Mouse (Mus musculus) adrenal gland, adult 18-20 months (tissue): ENCODE results near the gene Parpbp. TPM values are rescaled to one million over a fixed set of nuclear protein-coding genes. Genes with fewer than 3 reads are reported as not detected.

Experiments
- DNase-seq, 2 experiments: peaks; one replicate each; pipeline ENCODE4 v3.0.0; 2021 to 2022; ENCODE audit warnings: low spot score in 2 of 2
- long read RNA-seq, 2 experiments: library from polyadenylated mRNA; stranded (forward); transcript quantifications; one replicate each; pipeline ENCODE4 v2.0.0; 2021
- total RNA-seq, 2 experiments: library from RNA; stranded (reverse); gene quantifications; 1 replicate in 1 of 2; 2 replicates in 1 of 2; pipeline ENCODE4 v1.2.3; 2021

Parpbp gene
- total RNA-seq: under 1 TPM; 0.23 to 0.48 TPM
- long read RNA-seq, experiment 1: 0 reads
- long read RNA-seq, experiment 2, partial matches to known transcripts: 0 of 1 reads
- long read RNA-seq, experiment 2, other reads (novel, unspliced or antisense): 1 of 1 reads

DNA sequence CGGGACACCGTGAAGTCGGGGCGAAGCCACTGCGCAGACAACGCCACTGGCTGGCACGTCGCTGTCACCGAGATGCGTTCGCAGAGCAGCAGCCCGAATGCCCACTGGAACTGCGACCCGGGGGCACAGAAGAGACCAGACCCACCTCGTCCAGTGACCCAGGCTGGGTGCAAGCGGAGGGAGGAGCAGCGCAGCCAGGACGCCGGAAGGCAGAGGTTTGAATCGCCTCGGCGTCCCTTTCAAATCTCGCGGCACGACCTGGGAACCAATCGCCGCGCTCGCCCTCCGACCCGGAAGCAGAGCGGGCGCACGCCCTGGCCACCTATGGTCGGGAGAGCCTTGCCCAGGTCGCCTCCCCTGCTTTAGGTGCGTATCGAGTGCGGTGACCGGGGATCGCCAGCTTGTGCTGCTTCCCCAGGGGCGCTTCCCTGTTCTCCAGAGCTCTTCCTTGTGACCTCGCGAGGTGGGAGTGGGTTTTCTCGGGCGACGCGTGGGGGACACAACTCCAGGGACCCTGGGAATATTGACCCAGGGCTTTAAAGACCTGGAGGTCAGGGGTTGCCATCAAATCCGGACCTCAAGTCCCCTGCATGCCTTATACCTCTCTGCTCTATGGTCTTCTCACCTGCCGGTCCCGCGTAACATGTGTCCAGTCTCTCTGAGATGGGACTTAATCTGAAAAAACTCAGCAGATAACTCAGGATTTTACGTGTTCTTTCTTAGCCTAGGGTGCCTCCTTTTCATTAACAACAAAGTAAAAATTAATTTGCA lies at the start of gene Parpbp, which contains the start of gene Nup37:
Parpbp (minus strand) TSS at position 235 of the 771 bp plus-strand sequence.
Nup37 (plus strand) TSS at position 286 of the 771 bp plus-strand sequence.
- peak; percentile 87 to 88 for DNase-seq

DNA sequence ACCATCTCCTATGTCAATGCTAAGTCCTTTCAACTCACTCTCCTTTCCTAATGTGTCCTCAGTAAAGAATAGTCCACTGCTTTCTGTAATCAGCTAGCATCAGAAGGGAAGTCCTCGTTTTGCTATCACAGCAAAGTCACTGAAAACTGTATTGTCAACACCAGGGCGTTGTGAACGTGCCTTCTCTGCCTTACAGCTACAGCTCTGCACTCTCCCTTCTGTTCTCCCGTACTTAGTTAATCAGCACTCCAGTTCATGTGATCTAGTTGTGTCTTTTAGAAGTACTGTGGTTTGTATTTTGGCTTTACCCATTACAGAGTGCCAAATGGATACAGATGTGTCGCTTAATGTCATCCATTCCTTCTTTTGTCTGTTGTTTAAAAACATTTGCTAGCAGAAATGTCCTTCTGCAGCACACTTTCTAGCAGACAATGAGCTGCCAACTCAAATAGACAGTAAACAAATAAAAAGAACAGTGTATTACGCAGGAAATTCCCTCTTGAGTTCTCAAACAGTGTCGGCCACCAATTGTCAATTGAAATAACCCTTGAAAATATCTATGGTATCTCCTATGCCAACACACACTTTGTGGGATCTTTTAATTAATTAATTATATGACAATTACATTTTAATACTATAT lies 20.8 kb upstream of the Parpbp start:
- DNase-seq: no peak

DNA sequence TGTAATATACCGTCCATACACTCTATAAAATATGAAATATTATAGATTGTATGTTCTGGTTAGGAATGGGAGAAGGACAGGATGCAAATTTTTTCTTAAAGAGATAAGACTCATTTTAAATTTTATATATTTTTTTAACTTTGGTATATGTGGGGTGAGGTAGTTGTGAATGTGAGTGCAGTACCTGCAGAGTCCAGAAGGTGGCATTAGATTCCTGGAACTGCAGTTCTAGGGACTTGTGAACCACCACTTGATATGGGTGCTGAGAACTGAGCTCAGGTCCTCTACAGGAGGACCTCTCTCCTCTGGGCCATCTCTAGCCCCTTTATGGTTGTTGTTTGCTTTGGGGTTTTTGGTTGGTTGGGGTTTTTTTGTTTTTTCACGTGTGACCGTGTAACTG lies 19.4 kb upstream of the Parpbp start:
- DNase-seq: no peak

DNA sequence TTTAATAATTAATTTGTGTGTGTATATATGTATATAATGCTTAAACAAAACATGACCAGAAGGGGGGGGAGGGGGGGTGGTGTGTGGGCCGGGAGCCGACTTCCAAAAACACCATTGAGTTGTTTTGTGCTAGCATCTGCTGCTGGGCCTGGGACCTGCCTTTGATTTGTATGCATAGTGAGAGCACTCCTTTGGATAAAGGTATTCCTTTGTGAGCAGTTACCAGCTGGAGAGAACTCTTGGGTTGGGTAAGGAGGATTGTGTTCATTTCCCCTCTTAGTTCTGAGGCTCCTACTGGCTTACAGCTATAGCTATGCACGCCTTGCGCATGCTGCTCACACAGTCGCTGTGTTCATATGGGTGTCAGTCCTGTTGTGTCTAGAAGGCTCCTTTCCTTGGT lies 15.9 kb upstream of the Parpbp start:
- DNase-seq: no peak

DNA sequence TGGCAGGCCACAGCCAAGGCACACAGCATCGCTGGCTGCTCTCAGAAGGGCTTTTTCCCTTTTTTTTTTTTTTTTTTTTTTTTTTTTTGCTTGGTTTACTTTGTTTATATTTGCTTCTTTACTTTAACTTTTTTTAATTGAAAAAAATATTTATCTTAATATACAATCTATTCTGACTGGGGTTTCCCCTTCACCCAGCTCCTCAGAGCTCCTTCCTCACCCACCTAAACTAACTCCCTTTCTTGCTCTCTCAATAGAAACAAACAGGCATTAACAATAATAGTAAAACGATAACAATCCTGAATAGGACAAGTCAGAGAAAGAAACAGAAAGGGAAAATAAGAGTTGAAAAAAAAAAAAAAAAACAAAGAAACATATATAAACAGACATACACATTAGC lies 15.4 kb upstream of the Parpbp start:
- DNase-seq: no peak

DNA sequence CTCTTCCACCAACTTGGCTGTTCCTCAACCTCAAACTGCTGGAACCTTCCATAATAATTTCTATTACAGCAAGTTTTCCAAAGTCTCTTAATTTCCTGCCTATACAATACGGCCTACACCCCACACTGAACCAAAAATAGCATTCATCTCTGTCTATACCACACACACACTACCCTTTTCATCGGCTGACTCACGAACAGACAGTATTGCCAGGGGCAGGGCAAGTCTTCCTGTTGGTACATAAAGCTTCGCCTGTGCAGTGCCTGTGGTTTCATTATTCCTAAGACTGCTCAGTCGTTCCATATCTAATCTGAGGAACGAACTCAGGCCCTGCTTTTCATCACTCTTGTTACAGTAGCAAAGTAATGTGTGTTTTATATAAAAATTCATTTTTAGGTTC lies 4.9 kb upstream of the Parpbp start:
- no peak for DNase-seq

DNA sequence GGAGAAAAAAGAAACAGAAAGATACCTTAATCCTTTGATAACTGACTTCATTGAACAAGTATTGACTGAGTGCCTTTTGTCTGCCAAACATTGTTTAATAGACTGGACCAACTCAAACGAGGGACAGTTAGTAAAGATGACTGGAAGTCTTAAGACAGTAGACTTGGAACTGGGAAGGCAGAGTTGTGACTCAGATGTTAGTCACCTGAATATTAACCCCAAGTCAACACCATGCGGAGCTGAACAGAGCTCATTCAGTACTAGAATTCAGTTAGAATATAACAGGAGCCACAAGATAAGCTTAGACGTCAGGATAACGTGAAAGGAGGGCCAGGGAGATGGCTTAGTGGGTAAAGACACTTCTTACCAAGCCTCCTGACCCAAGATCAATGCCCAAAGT lies 3.6 kb upstream of the Parpbp start:
- no peak for DNase-seq

DNA sequence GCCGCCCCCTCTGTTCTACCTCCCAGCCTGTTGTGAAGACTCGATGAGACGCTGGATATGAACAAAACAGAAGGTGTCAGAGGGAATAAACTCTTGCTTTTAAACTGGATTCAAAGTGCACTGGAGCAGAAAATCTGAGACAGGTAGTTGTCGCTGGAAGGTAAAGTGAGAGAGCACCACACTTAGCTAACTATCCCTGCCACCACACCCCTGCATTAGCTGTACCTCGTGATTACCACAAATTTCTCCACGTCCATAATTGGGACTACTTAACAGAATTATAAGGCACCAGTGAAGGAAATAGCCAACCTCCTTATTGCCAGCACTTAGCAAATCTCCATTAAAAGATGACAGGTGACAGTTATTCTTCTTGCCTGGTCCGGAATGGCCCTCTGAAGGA lies 554 bp downstream of the Parpbp start:
- no peak for DNase-seq

DNA sequence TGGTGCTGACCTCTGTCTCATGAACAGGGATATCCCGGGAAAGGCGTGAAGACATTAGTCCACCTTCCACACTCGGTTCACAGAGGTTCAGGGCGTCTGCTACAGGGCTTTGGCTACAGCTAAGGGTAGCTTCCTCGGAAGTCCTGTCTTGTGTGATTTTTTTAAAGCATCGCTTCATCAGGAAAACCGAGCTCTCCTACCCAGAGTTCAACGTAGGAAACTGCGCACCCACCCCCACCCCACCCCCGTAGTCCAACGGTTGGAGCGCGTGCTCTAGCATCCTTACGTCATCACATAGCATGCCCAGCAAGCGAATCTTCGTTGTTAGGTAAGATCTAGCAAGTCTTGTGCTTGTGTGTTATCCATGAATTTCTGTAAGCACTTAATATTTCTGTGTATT lies 11.1 kb downstream of the Parpbp start:
- DNase-seq: no peak

DNA sequence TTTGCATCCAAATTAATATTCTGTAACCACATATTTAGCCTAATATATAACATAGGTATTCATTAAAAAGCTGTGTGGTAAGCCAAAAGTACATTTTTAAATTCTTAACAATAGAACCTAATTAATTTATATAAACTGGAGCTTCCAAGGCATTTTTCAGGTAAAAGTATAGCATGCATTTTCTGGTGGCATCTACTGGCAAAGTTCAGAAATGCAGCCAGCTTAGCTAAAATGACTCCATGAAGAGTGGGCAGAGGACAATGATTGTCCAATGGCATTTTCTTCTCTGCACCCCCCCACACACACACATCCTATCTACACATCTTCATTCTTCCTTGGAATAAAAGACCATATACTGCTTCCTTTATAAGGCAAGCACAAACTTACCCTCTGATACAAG lies 27.0 kb downstream of the Parpbp start:
- DNase-seq: no peak

DNA sequence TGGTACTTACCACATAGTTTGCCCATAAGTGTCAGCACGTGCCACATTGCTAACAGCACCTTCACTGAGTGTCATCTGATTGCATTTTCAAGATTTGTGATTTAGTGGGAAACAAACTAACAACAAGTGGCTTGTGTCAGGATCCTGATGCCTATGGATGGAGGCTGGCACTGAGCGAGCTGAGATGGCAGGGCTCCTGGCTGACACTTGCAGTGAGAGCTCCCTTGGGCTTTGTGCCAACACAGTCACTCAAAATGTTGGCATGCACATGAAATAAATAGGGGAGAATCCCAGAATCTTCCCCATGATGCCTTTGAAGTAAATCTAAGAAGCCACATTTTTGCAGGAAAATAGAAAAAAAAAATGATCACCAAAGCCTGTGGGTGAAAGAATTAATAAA lies 33.5 kb downstream of the Parpbp start:
- DNase-seq: no peak

DNA sequence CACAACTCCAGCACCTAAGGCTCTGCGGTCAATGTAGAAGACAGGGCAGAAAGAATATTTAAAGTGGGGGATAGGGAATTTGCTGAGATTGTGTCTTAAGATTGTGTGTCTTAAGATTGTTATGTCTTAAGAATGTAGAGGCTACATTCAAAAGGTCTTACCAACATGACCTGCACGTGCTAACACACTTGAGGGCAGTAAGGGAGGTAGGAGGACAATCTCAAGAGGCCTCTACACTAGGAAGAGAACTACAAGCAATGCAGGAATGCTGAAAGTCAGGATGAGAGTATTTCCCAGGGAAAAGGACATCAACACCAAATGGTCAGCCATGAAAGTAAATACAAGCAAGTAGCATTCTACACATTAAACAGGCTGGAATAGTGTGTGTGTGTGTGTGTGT lies 40.6 kb downstream of the Parpbp start:
- DNase-seq: no peak

DNA sequence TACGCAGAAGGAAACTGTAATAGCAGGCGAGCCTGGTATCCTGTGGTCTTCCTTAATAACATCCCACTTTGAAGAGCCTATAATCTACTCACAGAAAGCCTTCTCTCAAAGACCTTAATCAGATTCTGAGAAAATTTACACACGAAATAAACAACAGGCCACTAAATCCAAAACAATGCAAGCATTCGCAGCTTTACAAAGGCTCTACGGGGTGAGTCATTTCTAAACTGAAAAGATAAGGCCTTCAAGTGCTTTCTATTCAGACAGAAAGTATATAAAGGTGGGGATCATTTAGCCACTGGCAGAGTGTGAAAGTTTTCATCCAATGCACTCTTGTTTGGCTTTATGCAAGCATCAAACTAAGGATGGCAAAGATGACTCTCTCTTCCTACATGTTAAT lies 56.0 kb downstream of the Parpbp start, which contains the start of gene Pmch:
Pmch (plus strand) TSS at position 301 of the 400 bp plus-strand sequence.
- DNase-seq: no peak

DNA sequence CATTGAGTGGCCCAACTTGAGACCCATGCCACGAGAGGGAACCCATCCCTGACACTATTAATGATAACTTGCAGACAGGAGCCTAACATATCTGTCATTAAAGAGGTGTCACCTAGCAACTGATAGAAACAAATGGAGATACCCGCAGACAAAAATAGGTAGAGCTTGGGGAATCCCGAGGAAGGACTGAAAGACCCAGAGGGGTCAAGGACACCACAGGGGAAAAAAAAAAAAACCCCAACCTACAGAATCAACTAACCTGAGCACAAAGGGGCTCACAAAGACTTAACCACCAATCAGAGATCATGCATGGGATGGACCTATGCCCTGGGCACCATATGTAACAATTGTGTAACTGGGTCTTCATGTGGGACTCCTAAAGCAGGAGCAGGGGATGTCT lies 79.4 kb downstream of the Parpbp start:
- DNase-seq: no peak

DNA sequence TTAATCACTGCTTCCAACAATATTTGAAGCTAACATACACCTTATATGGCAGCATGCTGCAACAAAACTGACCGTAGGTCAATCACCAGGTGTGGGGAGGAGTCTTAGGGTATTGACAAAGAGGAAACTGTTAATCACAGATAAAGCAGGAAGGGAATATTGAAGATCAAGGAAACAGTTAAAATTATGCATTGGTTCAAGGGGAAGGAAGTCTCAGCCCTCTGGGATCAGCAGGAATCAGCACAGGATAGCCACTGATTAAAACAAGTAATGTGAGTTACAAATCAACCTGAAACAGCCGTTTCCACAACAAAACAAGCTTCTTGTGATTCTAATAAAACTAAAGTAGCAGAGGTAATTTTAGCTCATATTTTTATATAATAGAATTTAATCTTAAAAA lies 81.9 kb downstream of the Parpbp start:
- DNase-seq: no peak

DNA sequence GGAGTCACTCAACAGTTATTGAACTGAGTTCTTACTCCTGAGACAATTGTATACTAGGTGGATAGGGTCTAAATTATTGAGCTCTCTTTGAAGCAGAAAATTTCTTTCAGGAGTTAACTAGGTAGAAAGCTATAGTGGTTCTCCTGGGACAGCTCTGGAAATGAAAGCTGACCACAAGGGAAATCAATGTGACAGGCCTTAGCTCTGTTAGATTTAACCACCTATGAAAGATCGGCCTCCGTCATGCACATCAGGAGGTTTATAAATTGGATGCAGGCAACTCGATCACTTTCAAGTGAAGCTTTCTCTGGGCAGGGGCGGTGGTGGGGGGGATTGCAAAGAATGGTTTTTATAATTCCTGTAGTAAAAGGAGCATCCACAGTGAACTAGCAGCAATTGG lies 83.3 kb downstream of the Parpbp start:
- no peak for DNase-seq

DNA sequence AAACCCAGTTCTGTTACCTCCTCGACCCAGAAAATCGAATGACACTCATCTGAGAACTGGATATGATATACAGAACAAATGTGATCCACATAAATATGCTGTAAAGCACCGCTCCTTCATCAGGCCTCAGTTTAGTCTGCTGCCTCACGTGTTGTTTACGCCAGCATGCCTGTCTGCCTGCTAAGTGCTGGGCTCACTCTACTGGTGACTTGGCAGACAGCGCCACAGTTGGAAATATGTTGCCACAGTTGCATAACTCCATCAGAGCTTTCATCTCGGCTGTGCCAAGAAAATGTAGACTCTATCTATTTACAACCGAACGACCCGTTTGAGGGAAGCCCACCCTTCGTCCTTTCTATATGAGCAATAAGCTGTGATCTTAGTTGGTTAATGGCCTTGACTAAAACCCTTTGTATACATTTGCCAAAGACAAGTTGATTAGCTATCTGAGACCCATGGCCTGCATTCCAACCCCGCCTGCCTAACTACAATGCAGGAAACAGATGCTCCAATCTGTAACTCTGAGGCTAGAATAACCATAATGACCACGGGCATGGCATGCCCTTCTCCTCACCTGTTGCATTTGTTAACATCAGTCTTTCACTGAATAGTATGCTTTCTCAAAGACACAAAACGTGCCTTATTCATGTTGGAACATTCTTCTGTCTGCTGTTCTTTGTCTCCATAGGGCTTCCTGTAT lies 89.6 kb downstream of the Parpbp start:
- DNase-seq: no peak

DNA sequence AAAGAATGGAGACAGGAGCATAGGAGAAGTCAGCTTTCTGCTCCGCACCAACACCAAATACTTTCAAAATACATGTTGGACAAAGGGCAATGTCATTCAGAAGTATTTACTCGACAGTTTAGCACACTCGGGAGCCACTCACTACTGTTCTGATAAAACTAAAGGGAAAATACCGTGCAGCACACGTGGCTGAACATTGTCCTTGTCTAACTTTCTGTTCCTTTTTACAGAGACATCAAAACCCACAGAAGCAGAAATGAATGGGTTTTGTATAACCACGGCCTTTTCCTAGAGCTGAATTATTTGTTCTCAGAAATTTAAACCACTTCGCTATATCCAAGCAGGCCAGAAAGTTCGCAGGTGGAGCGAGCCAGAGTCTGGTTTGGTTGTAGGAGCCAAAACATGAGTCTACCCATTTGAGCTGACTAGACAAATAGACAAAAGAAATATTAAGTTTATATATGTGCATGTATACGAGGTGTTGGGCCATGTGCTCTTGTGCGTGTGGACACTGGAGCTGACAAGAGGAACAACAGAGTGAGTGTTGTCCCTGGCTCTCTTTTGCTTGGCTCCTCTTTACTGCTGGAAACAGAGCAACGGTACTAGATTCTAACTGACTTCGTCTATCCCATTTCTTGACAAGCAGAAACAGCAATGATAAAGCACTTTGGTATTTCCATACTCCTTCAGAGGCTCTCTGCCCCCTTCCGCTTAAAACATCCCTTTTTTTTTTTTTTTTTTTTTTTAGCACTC lies 92.3 kb downstream of the Parpbp start:
- no peak for DNase-seq

DNA sequence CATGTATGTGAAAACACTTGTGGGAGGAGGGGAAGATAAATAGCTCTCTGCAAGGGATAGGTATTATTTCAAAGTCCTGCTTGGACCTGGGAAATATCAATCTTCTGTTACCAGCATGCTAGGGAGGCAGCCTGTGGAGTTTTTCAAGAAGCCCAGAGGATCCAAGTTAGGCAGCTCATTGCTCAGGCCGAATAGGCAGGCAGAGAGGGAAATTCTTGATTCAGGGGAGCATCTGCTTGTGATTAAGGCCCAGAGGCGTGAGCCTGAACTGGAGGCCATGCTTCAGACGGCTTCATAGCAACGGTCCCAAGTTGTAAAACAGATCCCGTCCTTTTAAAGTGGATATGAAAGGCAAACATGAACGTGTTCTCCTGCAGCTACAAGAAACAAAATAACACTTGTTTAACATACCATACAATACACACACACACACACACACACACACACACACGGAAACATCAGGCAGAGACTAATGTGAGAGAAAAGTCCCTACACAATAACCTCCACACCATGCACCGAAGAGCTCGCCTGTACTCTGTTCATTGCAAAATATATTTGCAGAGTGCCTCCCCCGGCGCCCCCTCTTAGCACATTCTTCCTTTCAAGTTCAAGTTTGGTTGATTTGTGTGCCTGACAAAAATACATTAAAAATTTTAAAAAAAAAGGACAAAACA lies 100.5 kb downstream of the Parpbp start:
- DNase-seq: no peak

DNA sequence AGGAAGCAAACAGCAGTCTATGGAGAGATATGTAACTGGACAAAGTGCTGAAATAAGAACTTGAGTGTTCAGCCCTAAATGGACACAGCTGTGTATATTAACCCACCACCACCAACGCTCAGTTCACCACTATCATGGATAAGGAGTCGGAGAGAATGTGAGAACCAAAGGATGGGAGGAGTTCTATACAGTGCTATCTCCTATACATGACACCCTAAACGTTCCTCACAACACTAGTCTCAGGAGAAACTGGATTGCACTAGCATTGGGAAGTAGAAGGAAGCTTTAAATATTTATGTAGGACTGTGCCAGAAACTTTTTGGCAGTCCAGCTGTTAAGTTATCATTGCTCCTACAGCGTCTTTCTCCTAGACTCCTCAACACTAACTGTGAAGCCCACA lies 102.4 kb downstream of the Parpbp start:
- DNase-seq: no peak
